Comparison of ENCODE assay signal across 8 mouse cellular contexts in genomic region chr1:58445143-58445722, GRCm38 (mm10). TPM values are rescaled to one million over a fixed set of nuclear protein-coding genes. Genes with fewer than 3 reads are reported as not detected.
DNase-seq lines count a peak whose midpoint lies in the region; ATAC-seq lines count a peak whose summit lies in the region.

Gene Nif3l1 (plus strand): TSS chr1:58445151.
Gene Ppil3 (minus strand): TSS chr1:58445486.

- under 1% methylated on average over 33 of the region's 33 CpGs for WGBS in heart, embryonic 14.5 days
- WGBS in liver, embryonic 13.5 days (ENCODE audit: insufficient replicate concordance), result 0% methylated on average over 33 of the region's 33 CpGs
- WGBS in stomach, embryonic 16.5 days, result under 1% methylated on average over 33 of the region's 33 CpGs

- H3K9ac ChIP-seq in heart, embryonic 14.5 days (ENCODE audit: low read length), result peak within 1 kb of the TSS; percentile 87
- H3K9ac ChIP-seq in liver, embryonic 13.5 days, result peak within 1 kb of the TSS; percentile 85
- H3K9ac ChIP-seq in stomach, embryonic 16.5 days (ENCODE audit: low read length), result peak within 1 kb of the TSS; percentile 88

- H3K4me2 ChIP-seq in heart, embryonic 14.5 days (ENCODE audit: low read length), result peak within 1 kb of the TSS; percentile 78
- peak within 1 kb of the TSS; percentile 88 for H3K4me2 ChIP-seq in liver, embryonic 13.5 days
- peak within 1 kb of the TSS; percentile 72 for H3K4me2 ChIP-seq in stomach, embryonic 16.5 days (ENCODE audit: low read depth, low read length)

- peaks cover 0 to 21% of the 10 kb centered on the region in 2 experiments; a peak in 3 of 4 replicates for H3K4me1 ChIP-seq in heart, embryonic 14.5 days (ENCODE audit: control insufficient read depth in 2 of 2, insufficient read depth in 2 of 2, low read length in 2 of 2)
- H3K4me1 ChIP-seq in liver, embryonic 13.5 days (replicated peaks), result peaks cover 46% of the 10 kb centered on the region
- peaks cover 14% of the 10 kb centered on the region for H3K4me1 ChIP-seq in stomach, embryonic 16.5 days (ENCODE audit: control insufficient read depth, insufficient read depth, low read length)

- ATAC-seq in CD4-positive, CD25-positive, alpha-beta regulatory T cell, adult 4 months, result peak; percentile 91
- ATAC-seq in heart, embryonic 14.5 days (ENCODE audit: insufficient number of reproducible peaks, insufficient read depth, low FRiP score, low read depth), result peak; percentile 92
- peak; percentile 93 for ATAC-seq in liver, embryonic 13.5 days (ENCODE audit: low read depth)
- peak; percentile 96 for ATAC-seq in stomach, embryonic 16.5 days (ENCODE audit: insufficient read depth, low FRiP score)

- no peaks in the 10 kb centered on the region for H3K27me3 ChIP-seq in heart, embryonic 14.5 days (ENCODE audit: control insufficient read depth, insufficient read depth, low read length)
- H3K27me3 ChIP-seq in liver, embryonic 13.5 days, result no peaks in the 10 kb centered on the region
- H3K27me3 ChIP-seq in stomach, embryonic 16.5 days (ENCODE audit: control insufficient read depth, insufficient read depth, low read length), result no peaks in the 10 kb centered on the region

- H3K9me3 ChIP-seq in heart, embryonic 14.5 days (ENCODE audit: control insufficient read depth, low read length), result no peaks in the 10 kb centered on the region
- no peaks in the 10 kb centered on the region for H3K9me3 ChIP-seq in liver, embryonic 13.5 days (replicated peaks)
- no peaks in the 10 kb centered on the region for H3K9me3 ChIP-seq in stomach, embryonic 16.5 days (replicated peaks; ENCODE audit: control insufficient read depth, low read length)

- DNase-seq in c-Kit-negative CD71-positive TER-119-positive erythroid progenitor cells, embryonic 14.5 days (ENCODE audit: low read depth, low spot score), result peak; percentile 36
- DNase-seq in fibroblast of lung, adult 2 months (ENCODE audit: low read depth), result peak; percentile 82
- peak; percentile 89 for DNase-seq in kidney, postnatal 14 days
- peak; percentile 75 for DNase-seq in liver, embryonic 13.5 days
- DNase-seq in neural tube, embryonic 10.5 days (ENCODE audit: extremely low spot score, low spot score), result peak; percentile 87

- peaks cover 34% of the 10 kb centered on the region for H3K36me3 ChIP-seq in heart, embryonic 14.5 days (ENCODE audit: control insufficient read depth, insufficient read depth, low read length)
- H3K36me3 ChIP-seq in liver, embryonic 13.5 days, result peaks cover 34% of the 10 kb centered on the region
- H3K36me3 ChIP-seq in stomach, embryonic 16.5 days (ENCODE audit: control insufficient read depth, insufficient read depth, low read length), result 0 out of 2 replicates have a peak, but pooled peaks cover 3% of the 10 kb centered on the region

- peak within 1 kb of the TSS; percentile 89 to 91 for H3K27ac ChIP-seq in heart, embryonic 14.5 days (replicated peaks in 1 of 2; ENCODE audit: control insufficient read depth in 1 of 2, insufficient read depth in 1 of 2, low read depth in 2 of 2, low read length in 2 of 2)
- H3K27ac ChIP-seq in liver, embryonic 13.5 days, result peak within 1 kb of the TSS; percentile 87
- peak within 1 kb of the TSS; percentile 96 for H3K27ac ChIP-seq in stomach, embryonic 16.5 days (ENCODE audit: low read length)

- peak within 1 kb of the TSS; percentile 68 to 73 for H3K4me3 ChIP-seq in heart, embryonic 14.5 days (ENCODE audit: control insufficient read depth in 1 of 2, insufficient read depth in 1 of 2, low read depth in 1 of 2, low read length in 2 of 2)
- peak within 1 kb of the TSS; percentile 76 for H3K4me3 ChIP-seq in liver, embryonic 13.5 days (replicated peaks)
- peak within 1 kb of the TSS; percentile 59 for H3K4me3 ChIP-seq in stomach, embryonic 16.5 days (replicated peaks; ENCODE audit: low read length)

RNA-seq across cellular contexts. Expression of gene Nif3l1, which starts in this region (rescaled TPM):
- polyA plus RNA-seq in CD4-positive, CD25-positive, alpha-beta regulatory T cell, adult 4 months (2017; shearing (Covaris generic)), result 10 to 100 TPM; 43.6 to 56.9 TPM
- 24.5 and 28.5 TPM in 2 replicates for polyA plus RNA-seq in heart, embryonic 14.5 days (2014; fragmentation: Nextera tagmentation; extraction: Ambion mirVana)
- 21.3 and 21.6 TPM in 2 replicates for polyA plus RNA-seq in liver, embryonic 13.5 days (2015; fragmentation: Nextera tagmentation; extraction: Ambion mirVana)
- 36.2 and 43.9 TPM in 2 replicates for polyA plus RNA-seq in stomach, embryonic 16.5 days (2015; fragmentation: Nextera tagmentation; extraction: Ambion mirVana)

RNA-seq across cellular contexts. Expression of gene Ppil3, which starts in this region (rescaled TPM):
- 10 to 100 TPM; 61.1 to 68.8 TPM for polyA plus RNA-seq in CD4-positive, CD25-positive, alpha-beta regulatory T cell, adult 4 months (2017; shearing (Covaris generic))
- polyA plus RNA-seq in heart, embryonic 14.5 days (2014; fragmentation: Nextera tagmentation; extraction: Ambion mirVana), result 38.5 and 42.2 TPM in 2 replicates
- 34.4 and 35.5 TPM in 2 replicates for polyA plus RNA-seq in liver, embryonic 13.5 days (2015; fragmentation: Nextera tagmentation; extraction: Ambion mirVana)
- polyA plus RNA-seq in stomach, embryonic 16.5 days (2015; fragmentation: Nextera tagmentation; extraction: Ambion mirVana), result 46.2 and 52.5 TPM in 2 replicates

Comparison
In these comparisons a context has a peak if more than half of its experiments do, and no peak if none do; other contexts are left out.
1. Peak in every context shown above with its lines: DNase-seq, ATAC-seq, H3K4me3 ChIP-seq and H3K27ac ChIP-seq.
2. DNase-seq: peak in every context shown above with its lines; median percentile 89 in kidney, postnatal 14 days; 87 in neural tube, embryonic 10.5 days; 82 in fibroblast of lung, adult 2 months; 75 in liver, embryonic 13.5 days; 36 in c-Kit-negative CD71-positive TER-119-positive erythroid progenitor cells, embryonic 14.5 days.